Mouse (Mus musculus) liver, embryonic 12.5 days (tissue): ENCODE data around the gene Galnt4. TPM values are rescaled to one million over a fixed set of nuclear protein-coding genes. Genes with fewer than 3 reads are reported as not detected.

Experiments
- ATAC-seq: fragments of 200-750 bp; cut with Nextera tagmentation; 2 replicates; pipeline ENCODE4 v1.8.0; 2017; ENCODE audit warnings: moderate number of reproducible peaks, mild to moderate bottlenecking, moderate library complexity
- H3K27ac ChIP-seq: fragments of 300-500 bp; sonication (generic); 2 replicates; pipeline ENCODE4 v1.5.1; 2016; ENCODE audit warnings: mild to moderate bottlenecking
- H3K27me3 ChIP-seq: fragments of 300-500 bp; sonication (generic); replicated peaks from 2 replicates; pipeline ENCODE4 v1.6.1; 2016; ENCODE audit warnings: mild to moderate bottlenecking, moderate library complexity
- H3K36me3 ChIP-seq: fragments of 300-500 bp; sonication (generic); 2 replicates; pipeline ENCODE4 v1.6.1; 2016; ENCODE audit warnings: mild to moderate bottlenecking, moderate library complexity
- H3K4me1 ChIP-seq: fragments of 300-500 bp; sonication (generic); 2 replicates; pipeline ENCODE4 v1.6.1; 2016
- H3K4me2 ChIP-seq: fragments of 300-500 bp; sonication (generic); 2 replicates; pipeline ENCODE4 v1.6.1; 2016; ENCODE audit warnings: mild to moderate bottlenecking, moderate library complexity
- H3K4me3 ChIP-seq: fragments of 300-500 bp; sonication (generic); 2 replicates; pipeline ENCODE4 v1.5.1; 2016; ENCODE audit warnings: mild to moderate bottlenecking, moderate library complexity
- H3K9ac ChIP-seq: fragments of 300-500 bp; sonication (generic); 2 replicates; pipeline ENCODE4 v1.6.1; 2016; ENCODE audit warnings: mild to moderate bottlenecking, moderate library complexity
- H3K9me3 ChIP-seq: fragments of 300-500 bp; sonication (generic); replicated peaks from 2 replicates; pipeline ENCODE4 v1.6.1; 2016; ENCODE audit warnings: mild to moderate bottlenecking, moderate library complexity
- WGBS: fragments of 180-500 bp; shearing (Covaris S2); methylation state at CpG from one replicate; pipeline ENCODE4 v1.1.7; 2016; ENCODE audit not compliant: insufficient replicate concordance; 5-methylcytosine and 5-hydroxymethylcytosine counted together
- polyA plus RNA-seq: library from polyadenylated mRNA; unstranded; fragments of >200 nt; fragmentation: Nextera tagmentation; extraction: Ambion mirVana; gene quantifications from 2 replicates; pipeline ENCODE4 v1.2.1, GENCODE M21; 2016

The Galnt4 gene
- polyA plus RNA-seq, 1 experiment from 2014 or later: 4.5 TPM

DNA sequence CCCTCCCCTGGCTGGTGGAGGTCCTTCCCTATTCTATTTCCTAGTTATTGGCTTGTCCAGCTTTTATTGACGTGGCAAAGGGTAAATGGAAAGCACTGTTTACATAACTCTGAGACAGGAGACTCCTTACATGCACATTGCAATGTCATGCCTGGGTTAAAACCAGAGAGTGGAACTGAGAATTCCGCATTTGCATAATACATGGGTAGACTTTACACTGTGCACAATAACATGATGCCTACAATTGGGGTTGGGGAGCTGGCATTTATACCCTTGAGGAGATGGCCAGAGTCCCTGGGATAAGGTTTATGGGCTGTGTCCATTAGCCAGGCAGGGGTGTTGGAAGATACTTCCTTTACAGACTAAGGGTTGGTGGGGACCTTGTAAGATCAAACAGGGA is 14.6 kb upstream of the Galnt4 start:
- Histone ChIP-seq H3K36me3 (no peaks in the 10 kb centered on the region), H3K4me3 (no peak overlapping the region), H3K27ac (no peak overlapping the region), H3K9ac (no peak overlapping the region), H3K9me3 (no peaks in the 10 kb centered on the region; the same call in 1 of the 2 replicates), H3K4me2 (no peak overlapping the region), H3K27me3 (no peaks in the 10 kb centered on the region), H3K4me1 (no peaks in the 10 kb centered on the region)
- 58% methylated on average over 2 of the region's 2 CpGs for WGBS
- no peak for ATAC-seq

DNA sequence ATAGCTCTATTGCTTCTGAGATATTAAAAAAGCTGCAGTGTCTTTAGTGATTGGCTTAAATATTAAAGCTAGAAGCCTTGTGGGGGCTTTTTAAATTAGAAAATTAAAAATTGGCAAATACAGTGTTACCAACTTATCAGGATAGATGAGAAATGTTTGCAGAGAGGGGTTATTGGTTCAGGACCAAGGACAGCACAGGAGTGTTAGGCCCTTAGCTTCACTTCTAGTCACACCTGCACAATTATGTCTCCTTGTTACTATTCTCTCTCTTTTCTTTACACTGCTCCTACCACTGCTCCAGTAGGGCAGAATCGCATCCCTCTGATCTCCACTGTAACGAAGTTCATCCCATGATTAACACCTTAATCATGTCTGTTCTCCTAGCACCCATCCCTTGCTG is 12.8 kb upstream of the Galnt4 start:
- WGBS: 67% methylated on average over 2 of the region's 2 CpGs
- no peak overlapping the region for H3K9ac ChIP-seq
- H3K4me1 ChIP-seq: no peaks in the 10 kb centered on the region
- H3K27ac ChIP-seq: no peak overlapping the region
- H3K9me3 ChIP-seq: no peaks in the 10 kb centered on the region; the same call in 1 of the 2 replicates
- no peak overlapping the region for H3K4me3 ChIP-seq
- H3K36me3 ChIP-seq: no peaks in the 10 kb centered on the region
- no peak for ATAC-seq
- no peak overlapping the region for H3K4me2 ChIP-seq
- no peaks in the 10 kb centered on the region for H3K27me3 ChIP-seq

GRCm38 (mm10) chr10:99097374-99097773 is 10.6 kb upstream of the Galnt4 start:
- no peaks in the 10 kb centered on the region; the same call in 1 of the 2 replicates for H3K9me3 ChIP-seq
- no peaks in the 10 kb centered on the region for H3K4me1 ChIP-seq
- H3K4me2 ChIP-seq: no peak overlapping the region
- H3K9ac ChIP-seq: no peak overlapping the region
- no peaks in the 10 kb centered on the region for H3K27me3 ChIP-seq
- ATAC-seq: no peak
- H3K27ac ChIP-seq: no peak overlapping the region
- H3K36me3 ChIP-seq: no peaks in the 10 kb centered on the region
- WGBS: 61% methylated on average over 10 of the region's 10 CpGs
- H3K4me3 ChIP-seq: no peak overlapping the region

- peak overlapping the region; percentile 96; the same call in 1 of the 2 replicates for H3K4me2 ChIP-seq
- 67% methylated on average over 3 of the region's 3 CpGs for WGBS
- no peaks in the 10 kb centered on the region for H3K27me3 ChIP-seq
- no peak for ATAC-seq
- no peak overlapping the region for H3K4me3 ChIP-seq
- H3K9me3 ChIP-seq: peaks cover 5% of the 10 kb centered on the region; the same call in 1 of the 2 replicates
- H3K27ac ChIP-seq: no peak overlapping the region
- peaks cover 12% of the 10 kb centered on the region for H3K4me1 ChIP-seq
- no peak overlapping the region for H3K9ac ChIP-seq
- peaks cover 20% of the 10 kb centered on the region for H3K36me3 ChIP-seq
These were observed 2.4 kb upstream of the Galnt4 start for GRCm38 (mm10) chr10:99105522-99105921.

GRCm38 (mm10) chr10:99106311-99106702 is 1.7 kb upstream of the Galnt4 start:
- 42% methylated on average over 8 of the region's 8 CpGs for WGBS
- peaks cover 5% of the 10 kb centered on the region; the same call in 1 of the 2 replicates for H3K9me3 ChIP-seq
- ATAC-seq: no peak
- H3K4me1 ChIP-seq: peaks cover 12% of the 10 kb centered on the region
- H3K27ac ChIP-seq: peak overlapping the region; percentile 83
- H3K27me3 ChIP-seq: no peaks in the 10 kb centered on the region
- H3K4me2 ChIP-seq: peak overlapping the region; percentile 96
- peak overlapping the region; percentile 96 for H3K4me3 ChIP-seq
- peak overlapping the region; percentile 93 for H3K9ac ChIP-seq
- peaks cover 28% of the 10 kb centered on the region for H3K36me3 ChIP-seq

- WGBS: under 1% methylated on average over 105 of the region's 106 CpGs
These were observed 992 bp upstream of the Galnt4 start, which contains the start of gene Poc1b for GRCm38 (mm10) chr10:99106703-99107631. TSS of gene Poc1b (plus strand) at chr10:99107036.

GRCm38 (mm10) chr10:99108431-99108982 is 548 bp downstream of the Galnt4 start:
- no peak for ATAC-seq
- H3K27me3 ChIP-seq: no peaks in the 10 kb centered on the region
- H3K4me1 ChIP-seq: peaks cover 15% of the 10 kb centered on the region
- peak overlapping the region; percentile 56; the same call in 1 of the 2 replicates for H3K27ac ChIP-seq
- H3K4me3 ChIP-seq: peak overlapping the region; percentile 96
- WGBS: 39% methylated on average over 12 of the region's 12 CpGs
- peak overlapping the region; percentile 93 for H3K9ac ChIP-seq
- H3K36me3 ChIP-seq: peaks cover 25% of the 10 kb centered on the region
- H3K4me2 ChIP-seq: peak overlapping the region; percentile 96
- H3K9me3 ChIP-seq: peaks cover 5% of the 10 kb centered on the region; the same call in 1 of the 2 replicates

More at GRCm38 (mm10) chr10:99106703-99107631, 992 bp upstream of the Galnt4 start, which contains the start of gene Poc1b:
- peaks cover 12% of the 10 kb centered on the region for H3K4me1 ChIP-seq
- H3K9ac ChIP-seq: peak within 1 kb of the TSS; percentile 93
- H3K4me3 ChIP-seq: peak within 1 kb of the TSS; percentile 96
- H3K9me3 ChIP-seq: peaks cover 5% of the 10 kb centered on the region; the same call in 1 of the 2 replicates
- H3K27ac ChIP-seq: peak within 1 kb of the TSS; percentile 83
- no peaks in the 10 kb centered on the region for H3K27me3 ChIP-seq
- peak; percentile 92 for ATAC-seq
- H3K36me3 ChIP-seq: peaks cover 28% of the 10 kb centered on the region
- peak within 1 kb of the TSS; percentile 96 for H3K4me2 ChIP-seq

DNA sequence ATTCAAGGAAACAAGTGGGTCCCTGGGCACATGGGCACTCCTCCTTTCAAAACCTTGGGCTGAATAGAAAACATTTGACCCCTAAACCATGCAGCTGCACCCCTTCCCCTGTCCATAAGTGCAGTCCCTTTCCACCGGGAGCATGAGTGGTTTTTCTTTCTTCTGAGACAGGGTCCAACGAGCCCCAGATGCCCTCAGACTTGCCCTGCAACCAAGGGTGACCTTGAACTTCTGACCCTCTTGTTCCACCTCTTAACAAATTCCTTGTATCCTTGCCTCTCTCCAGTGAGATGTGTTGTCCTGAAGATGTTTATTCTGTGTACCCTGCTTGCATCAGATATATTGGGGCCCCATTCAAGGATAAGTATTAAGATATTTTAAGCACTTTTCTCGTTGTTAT is 5.6 kb downstream of the Galnt4 start:
- no peaks in the 10 kb centered on the region for H3K27me3 ChIP-seq
- H3K27ac ChIP-seq: no peak overlapping the region
- peaks cover 22% of the 10 kb centered on the region for H3K4me1 ChIP-seq
- H3K4me3 ChIP-seq: no peak overlapping the region
- peaks cover 25% of the 10 kb centered on the region for H3K36me3 ChIP-seq
- no peak for ATAC-seq
- H3K9me3 ChIP-seq: peaks cover 5% of the 10 kb centered on the region; the same call in 1 of the 2 replicates
- 55% methylated on average over 3 of the region's 3 CpGs for WGBS
- H3K9ac ChIP-seq: no peak overlapping the region
- H3K4me2 ChIP-seq: no peak overlapping the region

DNA sequence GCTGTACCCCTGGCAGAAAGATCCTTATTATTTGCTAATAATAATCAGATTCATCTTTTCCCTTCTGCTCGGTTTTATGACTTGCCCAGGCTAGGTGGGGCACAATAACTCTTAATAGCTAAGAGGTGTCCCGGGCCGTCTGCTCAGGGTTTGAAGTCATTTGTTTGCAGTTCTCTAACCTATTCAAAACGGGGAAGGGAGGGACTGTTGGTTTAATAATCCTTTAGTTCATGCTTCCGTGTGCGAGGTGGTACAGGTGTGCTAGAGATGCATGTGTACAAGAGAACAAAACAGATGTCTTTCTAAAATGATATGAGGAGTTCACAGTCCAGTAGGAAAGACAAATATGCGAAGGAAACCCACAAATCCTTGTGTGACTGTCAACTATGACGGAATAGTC is 6.3 kb downstream of the Galnt4 start:
- Histone ChIP-seq H3K4me1 (peaks cover 22% of the 10 kb centered on the region), H3K36me3 (peaks cover 19% of the 10 kb centered on the region), H3K9ac (no peak overlapping the region), H3K4me3 (no peak overlapping the region), H3K9me3 (peaks cover 3% of the 10 kb centered on the region; the same call in 1 of the 2 replicates), H3K27ac (no peak overlapping the region), H3K27me3 (no peaks in the 10 kb centered on the region), H3K4me2 (no peak overlapping the region)
- no peak for ATAC-seq
- 77% methylated on average over 8 of the region's 8 CpGs for WGBS

- no peak overlapping the region for H3K4me3 ChIP-seq
These were observed 7.7 kb downstream of the Galnt4 start for GRCm38 (mm10) chr10:99115471-99116236.

DNA sequence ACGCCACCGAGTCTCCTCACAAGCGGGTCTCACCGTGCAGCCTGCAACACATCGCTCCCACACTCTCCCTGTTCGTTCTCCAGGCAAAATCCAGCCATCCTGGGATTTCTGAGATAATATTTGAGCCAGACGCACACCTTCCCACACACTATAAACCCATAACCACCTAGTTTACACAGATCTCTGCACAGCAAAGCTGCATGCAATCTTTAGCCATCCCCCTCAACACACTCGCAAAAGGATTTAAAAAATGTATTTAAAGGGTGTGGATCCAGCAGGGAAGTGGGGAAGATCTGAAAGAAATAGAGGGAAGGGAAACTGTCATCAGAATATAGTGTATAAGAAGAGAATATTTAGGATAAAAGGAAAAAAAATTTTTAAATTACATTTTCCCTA is 8.3 kb downstream of the Galnt4 start:
- no peak overlapping the region for H3K27ac ChIP-seq
- peaks cover 22% of the 10 kb centered on the region for H3K4me1 ChIP-seq
- no peaks in the 10 kb centered on the region for H3K9me3 ChIP-seq
- H3K27me3 ChIP-seq: no peaks in the 10 kb centered on the region
- WGBS: 72% methylated on average over 8 of the region's 8 CpGs
- no peak overlapping the region for H3K4me2 ChIP-seq
- H3K4me3 ChIP-seq: no peak overlapping the region
- no peak for ATAC-seq
- peaks cover under 1% of the 10 kb centered on the region; the same call in 1 of the 2 replicates for H3K36me3 ChIP-seq
- no peak overlapping the region for H3K9ac ChIP-seq

More at GRCm38 (mm10) chr10:99115471-99116236, 7.7 kb downstream of the Galnt4 start:
- WGBS: 51% methylated on average over 18 of the region's 18 CpGs
- Histone ChIP-seq H3K9me3 (no peaks in the 10 kb centered on the region), H3K4me2 (no peak overlapping the region), H3K9ac (no peak overlapping the region), H3K4me1 (peaks cover 22% of the 10 kb centered on the region), H3K27ac (no peak overlapping the region), H3K36me3 (peaks cover 7% of the 10 kb centered on the region), H3K27me3 (no peaks in the 10 kb centered on the region)
- 0 out of 2 replicates have a peak, but pooled peaks have one; percentile 36 for ATAC-seq
